Mouse (Mus musculus): Measurements from ENCODE around the gene Pin4. TPM values are rescaled to one million over a fixed set of nuclear protein-coding genes. Genes with fewer than 3 reads are reported as not detected.

Gene Pin4
- 67.8 and 70.2 TPM in 2 replicates for polyA plus RNA-seq (2016; fragmentation: Nextera tagmentation; extraction: Ambion mirVana)

- Histone ChIP-seq H3K9me3 (replicated peaks) (no peaks in the 10 kb centered on the region), H3K4me1 (peaks cover 9% of the 10 kb centered on the region; the same call in 1 of the 2 replicates), H3K4me3 (peak within 1 kb of the TSS; percentile 70), H3K36me3 (peaks cover 28% of the 10 kb centered on the region), H3K27ac (replicated peaks) (peak within 1 kb of the TSS; percentile 79), H3K27me3 (ENCODE audit: low read depth, poor library complexity, severe bottlenecking) (peaks cover 76% of the 10 kb centered on the region)
- DNase-seq (ENCODE audit: low spot score) = peak; percentile 93
- WGBS = 21% methylated on average over 30 of the region's 30 CpGs
Measured at GRCm38 (mm10) chrX:102119042-102119864, at the start of gene Pin4. Gene Pin4, plus strand, starts transcription at chrX:102119447.

GRCm38 (mm10) chrX:102070591-102071471, 48.4 kb upstream of the Pin4 start, which contains the start of gene Rtl5:
Gene Rtl5, minus strand, starts transcription at chrX:102071304.
- peaks cover 57% of the 10 kb centered on the region for H3K4me1 ChIP-seq
- peak within 1 kb of the TSS; percentile 86 for H3K27ac ChIP-seq (replicated peaks)
- 15% methylated on average over 61 of the region's 61 CpGs for WGBS
- H3K4me3 ChIP-seq = peak within 1 kb of the TSS; percentile 60
- H3K9me3 ChIP-seq (replicated peaks) = no peaks in the 10 kb centered on the region; the same call in 1 of the 2 replicates
- H3K36me3 ChIP-seq = peaks cover 19% of the 10 kb centered on the region
- H3K27me3 ChIP-seq (ENCODE audit: low read depth, poor library complexity, severe bottlenecking) = peaks cover 100% of the 10 kb centered on the region
- peak; percentile 81 for DNase-seq (ENCODE audit: low spot score)

GRCm38 (mm10) chrX:102071517-102071916, 47.7 kb upstream of the Pin4 start:
- peaks cover 54% of the 10 kb centered on the region for H3K4me1 ChIP-seq
- H3K4me3 ChIP-seq = peak overlapping the region; percentile 60
- DNase-seq (ENCODE audit: low spot score) = no peak
- H3K27me3 ChIP-seq (ENCODE audit: low read depth, poor library complexity, severe bottlenecking) = peaks cover 98% of the 10 kb centered on the region
- H3K27ac ChIP-seq (replicated peaks) = peak overlapping the region; percentile 86
- 16% methylated on average over 2 of the region's 2 CpGs for WGBS
- peaks cover 19% of the 10 kb centered on the region for H3K36me3 ChIP-seq
- no peaks in the 10 kb centered on the region; the same call in 1 of the 2 replicates for H3K9me3 ChIP-seq (replicated peaks)

GRCm38 (mm10) chrX:102073605-102074325, 45.5 kb upstream of the Pin4 start:
- peaks cover 54% of the 10 kb centered on the region for H3K4me1 ChIP-seq
- peaks cover 20% of the 10 kb centered on the region for H3K36me3 ChIP-seq
- no peak overlapping the region for H3K4me3 ChIP-seq
- H3K9me3 ChIP-seq (replicated peaks) = no peaks in the 10 kb centered on the region; the same call in 1 of the 2 replicates
- H3K27ac ChIP-seq (replicated peaks) = peak overlapping the region; percentile 76
- no peak for DNase-seq (ENCODE audit: low spot score)
- WGBS = 75% methylated on average over 14 of the region's 14 CpGs
- H3K27me3 ChIP-seq (ENCODE audit: low read depth, poor library complexity, severe bottlenecking) = peaks cover 95% of the 10 kb centered on the region

GRCm38 (mm10) chrX:102074435-102074834, 44.8 kb upstream of the Pin4 start:
- Histone ChIP-seq H3K27ac (replicated peaks) (peak overlapping the region; percentile 76), H3K9me3 (replicated peaks) (no peaks in the 10 kb centered on the region; the same call in 1 of the 2 replicates), H3K27me3 (ENCODE audit: low read depth, poor library complexity, severe bottlenecking) (peaks cover 95% of the 10 kb centered on the region), H3K36me3 (peaks cover 21% of the 10 kb centered on the region), H3K4me3 (no peak overlapping the region), H3K4me1 (peaks cover 51% of the 10 kb centered on the region)
- peak; percentile 50 for DNase-seq (ENCODE audit: low spot score)
- WGBS = 67% methylated on average over 5 of the region's 5 CpGs

- no peak overlapping the region for H3K4me3 ChIP-seq
- H3K36me3 ChIP-seq = peaks cover 25% of the 10 kb centered on the region
- WGBS = 80% methylated on average over 4 of the region's 4 CpGs
- H3K4me1 ChIP-seq = peaks cover 44% of the 10 kb centered on the region
- peak overlapping the region; percentile 76 for H3K27ac ChIP-seq (replicated peaks)
- H3K27me3 ChIP-seq (ENCODE audit: low read depth, poor library complexity, severe bottlenecking) = peaks cover 94% of the 10 kb centered on the region
- DNase-seq (ENCODE audit: low spot score) = no peak
- H3K9me3 ChIP-seq (replicated peaks) = no peaks in the 10 kb centered on the region; the same call in 1 of the 2 replicates
Measured at GRCm38 (mm10) chrX:102075158-102075557, 44.1 kb upstream of the Pin4 start.

GRCm38 (mm10) chrX:102076886-102077765, 42.1 kb upstream of the Pin4 start:
- no peak overlapping the region; the same call in 1 of the 2 replicates for H3K27ac ChIP-seq (replicated peaks)
- peaks cover 25% of the 10 kb centered on the region for H3K36me3 ChIP-seq
- no peak overlapping the region for H3K4me3 ChIP-seq
- no peak for DNase-seq (ENCODE audit: low spot score)
- peaks cover 94% of the 10 kb centered on the region for H3K27me3 ChIP-seq (ENCODE audit: low read depth, poor library complexity, severe bottlenecking)
- no peaks in the 10 kb centered on the region for H3K9me3 ChIP-seq (replicated peaks)
- WGBS = 83% methylated on average over 7 of the region's 7 CpGs
- peaks cover 45% of the 10 kb centered on the region for H3K4me1 ChIP-seq

- peak overlapping the region; percentile 86 for H3K27ac ChIP-seq (replicated peaks)
- H3K27me3 ChIP-seq (ENCODE audit: low read depth, poor library complexity, severe bottlenecking) = peaks cover 94% of the 10 kb centered on the region
Measured at GRCm38 (mm10) chrX:102081076-102081475, 38.2 kb upstream of the Pin4 start.

GRCm38 (mm10) chrX:102081573-102082279, 37.5 kb upstream of the Pin4 start:
- Histone ChIP-seq H3K36me3 (peaks cover 25% of the 10 kb centered on the region), H3K27ac (replicated peaks) (peak overlapping the region; percentile 86), H3K9me3 (replicated peaks) (no peaks in the 10 kb centered on the region), H3K27me3 (ENCODE audit: low read depth, poor library complexity, severe bottlenecking) (peaks cover 98% of the 10 kb centered on the region), H3K4me3 (peak overlapping the region; percentile 14; the same call in 1 of the 2 replicates), H3K4me1 (peaks cover 41% of the 10 kb centered on the region)
- DNase-seq (ENCODE audit: low spot score) = peak; percentile 73
- 45% methylated on average over 7 of the region's 7 CpGs for WGBS

More at GRCm38 (mm10) chrX:102081076-102081475, 38.2 kb upstream of the Pin4 start:
- peaks cover 25% of the 10 kb centered on the region for H3K36me3 ChIP-seq
- WGBS = 58% methylated on average over 10 of the region's 10 CpGs
- H3K4me1 ChIP-seq = peaks cover 36% of the 10 kb centered on the region
- no peak overlapping the region for H3K4me3 ChIP-seq
- H3K9me3 ChIP-seq (replicated peaks) = no peaks in the 10 kb centered on the region
- no peak for DNase-seq (ENCODE audit: low spot score)

- peaks cover 42% of the 10 kb centered on the region for H3K4me1 ChIP-seq
- H3K27ac ChIP-seq (replicated peaks) = peak overlapping the region; percentile 86
- H3K27me3 ChIP-seq (ENCODE audit: low read depth, poor library complexity, severe bottlenecking) = peaks cover 99% of the 10 kb centered on the region
- no peak for DNase-seq (ENCODE audit: low spot score)
- 38% methylated on average over 5 of the region's 5 CpGs for WGBS
- H3K36me3 ChIP-seq = peaks cover 24% of the 10 kb centered on the region
- peak overlapping the region; percentile 14; the same call in 1 of the 2 replicates for H3K4me3 ChIP-seq
- no peaks in the 10 kb centered on the region for H3K9me3 ChIP-seq (replicated peaks)
Measured at GRCm38 (mm10) chrX:102082340-102082739, 36.9 kb upstream of the Pin4 start.
